Mouse (Mus musculus) WW6 (cell line): ENCODE results near the gene Ambra1.

Experiments
- DNase-seq: peaks from one replicate; pipeline ENCODE4 v3.0.0-alpha.2; 2013; ENCODE audit warnings: low read depth, low spot score

The Ambra1 gene

DNA sequence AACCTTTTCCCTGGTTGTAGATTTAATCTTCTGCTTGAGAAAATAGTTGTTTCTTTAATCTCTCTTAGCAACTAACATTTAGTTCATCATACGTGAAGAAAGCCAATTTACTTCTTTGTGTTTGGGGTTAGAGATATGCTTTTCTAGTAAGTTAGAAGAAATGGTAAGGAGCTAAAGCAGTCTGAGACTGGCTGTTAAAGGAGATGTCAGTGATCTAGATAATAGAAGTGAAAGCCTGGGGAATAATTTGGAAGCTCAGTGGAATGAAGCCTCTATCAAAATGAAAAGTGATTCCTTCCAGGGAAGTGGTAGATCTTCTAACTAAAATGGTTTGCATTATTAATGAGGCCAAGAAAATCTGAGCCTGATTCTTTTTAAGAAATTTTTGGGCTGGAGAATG, 141.3 kb downstream of the Ambra1 start:
- DNase-seq: no peak

DNA sequence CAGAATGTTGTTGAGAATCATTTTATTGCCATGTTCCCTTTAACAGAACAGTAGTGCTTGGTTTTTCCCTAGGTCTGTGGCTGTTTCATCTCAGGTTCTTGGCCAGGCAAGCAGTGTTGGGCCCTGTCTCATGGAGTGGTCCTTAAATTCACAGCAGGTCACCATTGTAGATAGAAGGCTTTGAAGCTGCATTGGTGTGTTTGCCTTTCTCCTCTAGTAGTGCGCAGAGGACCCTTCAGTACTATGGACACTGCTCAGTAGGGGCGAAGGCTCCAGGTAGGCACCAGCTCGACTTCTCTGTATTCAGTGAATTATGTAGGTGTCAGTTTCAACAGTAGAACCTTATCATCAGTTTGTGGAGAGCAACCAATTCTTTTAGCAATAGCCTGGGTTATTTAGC, 142.7 kb downstream of the Ambra1 start:
- no peak for DNase-seq

DNA sequence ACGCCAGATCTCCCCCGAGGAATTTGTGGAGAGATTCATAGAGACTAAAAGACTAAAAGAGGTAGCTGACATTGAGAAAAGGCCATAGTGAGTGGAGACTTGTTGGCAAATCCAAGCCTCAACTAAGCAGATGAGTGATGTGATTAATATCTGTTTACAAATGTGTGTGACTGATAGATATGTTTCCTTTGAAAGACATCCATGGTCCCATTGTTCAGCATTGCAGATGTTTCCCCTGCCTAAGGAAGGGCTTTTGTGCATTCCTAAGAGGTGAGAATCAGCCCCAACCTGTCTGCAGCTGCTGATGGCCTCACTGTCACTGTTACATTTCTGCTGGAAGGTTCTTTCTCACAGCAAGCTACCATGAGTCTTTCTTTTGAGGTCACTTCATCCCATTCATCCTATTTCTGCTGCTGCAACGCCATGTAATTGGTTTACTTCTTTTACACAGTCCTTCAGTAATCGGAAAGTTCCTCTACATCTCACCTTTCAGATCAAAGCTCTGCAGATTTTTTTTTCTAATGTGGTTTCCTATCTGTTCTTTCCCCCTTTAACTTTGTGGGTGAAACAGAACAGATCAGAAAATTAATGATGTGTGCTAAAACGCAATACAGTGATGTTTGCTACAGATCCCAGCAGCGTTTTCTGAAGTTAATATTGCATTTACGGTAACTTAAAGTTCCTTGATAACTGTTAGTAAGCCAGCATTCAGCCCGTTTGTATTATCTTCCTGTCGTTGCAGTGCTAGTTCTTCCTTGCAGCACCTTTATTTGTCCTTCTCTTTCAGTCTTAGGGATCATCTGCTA, 146.3 kb downstream of the Ambra1 start:
- no peak for DNase-seq

DNA sequence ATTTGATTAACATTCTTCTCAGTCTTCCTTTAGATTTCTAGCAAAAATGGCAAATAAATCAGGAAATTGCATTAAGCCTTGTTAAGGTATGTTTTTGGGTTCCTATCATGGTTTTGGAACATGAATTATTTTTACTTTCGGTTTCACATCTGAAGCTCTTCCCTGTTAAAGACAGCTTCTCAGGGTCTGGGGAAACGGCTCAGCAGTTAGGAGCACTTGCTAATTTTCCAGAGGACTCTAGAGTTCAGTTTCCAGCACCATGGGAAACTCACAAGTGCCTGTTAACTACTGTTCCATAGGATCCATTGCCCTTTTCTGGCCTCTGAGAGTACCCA, 146.8 kb downstream of the Ambra1 start:
- no peak for DNase-seq

DNA sequence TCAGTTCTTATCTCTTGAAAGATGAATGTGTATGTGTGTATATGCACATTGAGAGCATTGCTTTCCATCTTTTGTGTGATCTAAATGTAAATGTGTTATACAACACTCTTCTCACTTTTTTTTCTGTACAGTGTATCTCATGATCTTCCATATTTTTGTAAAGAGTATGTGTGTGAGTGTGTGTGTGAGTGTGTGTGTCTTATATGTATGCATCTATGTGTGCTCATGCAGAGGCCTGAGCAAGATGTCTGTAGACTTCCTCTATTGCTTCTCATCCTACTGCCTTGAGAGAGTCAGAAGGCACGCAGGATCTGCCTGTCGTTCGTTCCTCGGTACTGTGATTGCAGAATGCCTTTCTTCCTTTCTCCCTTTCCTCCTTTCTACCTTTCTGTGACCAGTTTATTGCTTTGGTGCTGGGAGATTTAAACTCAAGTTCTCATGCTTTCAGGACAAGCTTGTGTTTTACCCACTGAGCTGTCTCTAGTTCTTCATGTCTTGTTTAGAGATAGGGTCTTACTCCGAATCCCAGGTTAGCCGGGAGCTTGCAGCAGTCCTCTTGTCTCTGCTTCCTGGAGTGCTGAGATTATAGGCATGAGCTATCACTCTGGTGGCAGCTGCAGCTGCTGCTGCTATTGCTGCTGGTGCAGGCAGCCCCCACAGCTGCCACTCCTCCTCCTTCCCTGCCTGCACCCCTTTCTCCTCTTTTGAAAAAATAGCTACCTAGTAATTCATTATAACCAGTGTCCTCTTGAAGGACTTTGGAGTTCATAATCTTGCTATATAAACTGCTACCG, 148.7 kb downstream of the Ambra1 start:
- no peak for DNase-seq

DNA sequence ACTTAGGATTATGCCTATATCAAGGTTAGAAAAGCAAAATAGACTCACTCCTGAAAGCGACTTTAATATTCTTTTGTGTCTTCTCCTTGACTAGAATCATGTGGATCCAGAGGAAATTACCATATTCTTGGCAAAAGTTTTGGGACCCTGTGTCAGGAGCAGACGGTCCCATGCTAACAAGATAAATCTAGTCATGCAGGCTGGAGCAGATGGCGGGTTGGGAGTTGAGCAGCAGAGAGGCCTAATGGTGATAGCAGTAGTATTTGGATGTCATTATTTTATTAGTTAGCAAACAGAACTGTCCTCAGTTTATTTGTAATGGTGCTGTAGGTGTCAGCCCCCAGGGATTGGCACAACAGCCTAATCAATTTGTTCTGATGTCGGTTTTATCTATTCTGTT, 154.0 kb downstream of the Ambra1 start:
- DNase-seq: no peak

DNA sequence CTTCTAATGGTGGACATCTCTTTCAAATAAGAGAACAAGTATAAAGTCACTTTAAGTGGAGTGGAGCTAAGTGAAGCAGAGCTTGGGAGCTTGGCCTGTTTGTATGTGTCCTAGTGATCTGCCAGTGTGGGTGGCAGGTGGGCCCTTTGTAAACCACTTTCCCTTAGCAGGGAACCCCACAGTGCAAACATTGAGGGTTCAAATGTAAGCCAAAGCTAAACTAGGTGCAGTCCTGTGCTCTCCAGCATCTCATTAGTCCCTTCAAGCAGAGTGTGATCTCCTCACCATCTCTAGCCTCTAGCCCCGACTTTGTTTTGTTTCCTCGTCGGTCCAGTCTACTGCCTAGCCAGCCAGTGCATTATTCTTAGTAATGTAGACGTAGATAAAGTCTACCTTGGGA, 154.7 kb downstream of the Ambra1 start:
- DNase-seq: no peak

DNA sequence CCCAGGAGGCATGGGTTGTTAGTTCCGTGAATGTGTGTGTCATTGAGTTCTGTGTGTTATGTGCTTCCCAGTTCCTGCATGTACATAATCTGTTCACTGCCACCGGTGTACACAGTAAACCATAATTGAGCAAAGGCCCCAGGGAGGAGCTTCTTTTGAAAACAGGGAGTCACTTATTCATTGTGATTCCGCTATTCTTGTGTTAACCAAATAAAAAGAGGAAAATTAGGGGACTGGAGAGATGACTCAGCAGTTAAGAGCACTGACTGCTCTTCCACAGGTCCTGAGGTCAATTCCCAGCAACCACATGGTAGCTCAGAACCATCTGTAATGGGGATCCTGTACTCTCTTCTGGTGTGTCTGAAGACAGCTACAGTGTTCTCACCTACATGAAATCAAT, 164.8 kb downstream of the Ambra1 start:
- DNase-seq: no peak

DNA sequence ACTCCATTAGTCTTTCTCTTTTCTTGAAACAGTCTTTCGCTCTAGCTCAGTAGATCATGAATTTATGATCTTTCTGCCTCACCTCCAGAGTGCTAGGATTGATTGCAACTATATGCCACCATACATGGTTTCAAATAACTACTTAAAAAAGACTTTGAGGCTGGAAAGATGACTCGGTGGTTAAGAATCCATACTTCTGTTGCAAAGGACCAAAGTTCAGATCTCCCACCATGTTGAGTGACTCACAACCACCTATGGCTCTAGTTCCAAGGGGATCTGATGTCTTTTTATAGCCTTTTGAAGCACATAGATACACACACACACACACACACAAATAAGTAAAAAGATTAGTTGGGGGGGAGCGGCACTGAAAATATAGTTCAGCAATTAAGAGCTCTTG, 165.5 kb downstream of the Ambra1 start:
- no peak for DNase-seq

DNA sequence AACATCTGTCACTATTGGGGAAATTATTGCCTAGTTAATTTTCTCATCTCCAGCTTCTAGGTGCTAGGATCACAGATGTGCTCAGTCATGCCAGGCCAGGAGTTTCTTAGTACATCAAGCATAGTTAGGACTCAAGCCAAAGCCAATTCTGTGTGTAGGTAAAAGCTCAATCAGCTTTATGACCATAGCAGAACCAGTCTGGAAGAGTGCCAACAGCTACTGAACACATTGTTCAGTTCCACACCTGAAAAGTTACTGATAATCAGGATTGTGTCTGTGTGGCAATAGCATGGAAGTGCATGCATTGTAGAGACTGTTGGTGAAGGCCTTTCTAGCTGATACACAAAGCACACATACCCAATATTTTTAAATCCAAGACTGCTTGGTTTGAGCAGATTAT, 168.0 kb downstream of the Ambra1 start:
- no peak for DNase-seq

DNA sequence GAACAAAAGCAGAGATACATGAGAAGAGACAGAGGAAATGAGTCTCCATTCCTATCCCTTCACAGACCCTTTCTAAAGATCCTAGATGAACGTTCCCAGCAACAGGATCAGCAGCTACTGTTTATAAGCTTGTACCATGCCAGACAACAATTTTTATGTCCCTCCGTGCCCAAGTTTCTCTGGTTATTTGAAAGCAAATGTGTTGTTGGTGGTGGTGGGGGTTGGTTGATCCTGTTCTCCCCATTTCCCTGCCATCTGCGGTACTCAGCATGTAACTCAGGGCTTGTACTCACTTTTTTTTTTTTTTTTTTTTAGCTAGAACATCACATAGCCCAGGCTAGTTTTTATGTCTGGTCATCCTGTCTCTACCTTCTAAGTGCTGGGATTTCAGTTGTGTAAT, 169.2 kb downstream of the Ambra1 start:
- DNase-seq: no peak

DNA sequence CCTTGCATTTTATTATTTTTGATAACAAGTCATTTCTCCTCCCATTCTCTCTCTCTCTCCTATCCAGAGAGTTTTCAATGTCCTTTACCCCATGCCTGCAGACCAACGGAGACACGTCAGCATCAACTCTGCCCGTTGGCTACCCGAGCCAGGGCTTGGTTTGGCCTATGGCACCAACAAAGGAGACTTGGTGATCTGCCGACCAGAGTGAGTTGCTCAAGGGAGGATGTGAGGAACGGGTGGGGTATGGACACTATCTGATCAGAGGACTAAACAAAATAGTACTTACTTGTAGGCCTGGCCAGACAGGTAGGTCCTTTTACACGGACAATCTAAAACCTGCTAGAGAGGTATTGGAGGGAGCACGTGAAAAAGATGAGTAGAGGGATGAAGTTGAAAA, 170.5 kb downstream of the Ambra1 start:
- DNase-seq: no peak

DNA sequence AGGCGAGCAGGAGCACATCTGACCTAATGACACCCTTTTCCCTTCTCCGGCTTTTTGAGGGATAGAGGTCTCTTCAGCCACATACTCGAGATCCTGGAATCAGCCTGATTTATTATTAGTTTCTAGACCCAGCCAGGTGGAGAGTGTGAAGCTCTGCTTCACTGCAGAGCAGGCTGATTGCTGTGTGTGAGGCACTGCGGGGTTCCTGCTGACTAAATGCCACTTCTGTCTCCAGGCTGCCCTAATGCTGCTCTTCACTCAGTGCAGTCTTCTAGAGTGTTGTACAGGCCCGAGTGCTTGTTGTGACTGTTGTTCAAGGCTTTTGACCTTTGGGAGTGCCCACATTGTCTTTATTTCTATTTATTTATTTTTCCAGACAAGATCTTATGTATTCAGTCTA, 172.4 kb downstream of the Ambra1 start:
- DNase-seq: no peak

DNA sequence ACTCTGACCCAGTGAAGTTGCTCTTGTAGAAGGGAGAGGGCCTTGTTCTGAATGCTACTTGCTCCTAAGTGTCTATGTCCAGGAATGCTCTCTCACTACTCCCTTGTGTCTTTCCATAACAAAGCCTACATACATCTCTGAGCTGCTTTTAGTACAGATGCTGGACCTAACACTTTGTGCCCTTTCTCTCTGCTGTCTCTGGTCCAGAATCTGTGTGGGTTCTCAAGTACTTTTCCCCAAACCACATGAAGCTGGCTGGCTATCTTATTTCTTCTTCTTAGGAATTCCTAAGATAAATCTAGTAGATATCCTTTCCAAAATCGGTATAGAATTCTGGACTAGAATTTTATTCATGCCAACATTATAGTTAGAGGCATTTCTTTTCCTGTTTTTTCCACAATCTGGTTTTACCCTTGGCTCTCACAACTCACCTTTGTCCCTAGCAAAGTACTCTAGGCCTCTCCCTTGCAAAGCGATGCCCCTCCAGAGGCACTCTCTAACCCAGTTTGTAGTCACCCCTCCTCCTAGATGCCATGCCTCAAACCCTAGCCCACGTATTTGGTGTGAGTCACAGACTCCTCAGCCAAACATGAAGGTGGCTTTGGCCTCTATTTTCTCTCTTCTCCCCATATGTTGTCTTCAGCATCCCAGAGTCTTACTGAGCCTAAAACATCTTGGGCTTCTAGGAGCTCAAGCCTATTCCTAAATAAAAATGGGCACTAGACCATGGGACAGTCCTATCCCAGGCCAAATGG, 173.4 kb downstream of the Ambra1 start:
- no peak for DNase-seq

DNA sequence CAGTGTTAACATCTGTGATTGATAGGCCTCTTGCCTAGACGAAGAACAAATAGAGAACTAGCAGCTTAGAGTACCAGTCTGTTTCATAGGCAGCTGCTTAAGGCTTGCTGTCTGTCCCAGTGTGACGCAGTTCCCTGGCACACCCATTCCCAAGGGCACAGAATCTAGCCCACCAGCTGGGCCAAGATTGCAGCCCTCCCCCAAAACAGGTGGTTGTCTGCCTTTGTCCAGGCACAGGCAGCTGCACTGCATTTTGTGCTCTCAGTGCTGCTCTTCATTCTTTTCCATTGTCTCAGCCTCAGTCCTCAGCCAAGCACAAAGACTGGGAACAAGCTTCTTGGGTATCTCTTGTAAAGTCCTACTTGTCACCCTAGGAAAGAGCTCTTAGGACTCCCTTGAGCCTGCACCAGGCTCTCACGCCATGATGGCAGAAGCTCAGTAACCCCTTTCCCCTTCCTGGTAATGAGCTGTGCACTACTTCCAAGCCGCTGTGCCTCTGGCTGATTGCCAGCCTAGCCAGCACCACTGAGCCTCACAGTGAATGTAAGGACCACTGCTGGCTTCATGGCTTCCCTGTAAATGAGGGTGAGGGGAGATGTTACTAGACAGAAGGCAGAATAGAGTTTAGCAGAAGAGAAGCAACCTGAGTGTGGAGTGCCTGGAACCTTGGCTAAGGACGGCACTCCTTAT, 174.8 kb downstream of the Ambra1 start:
- DNase-seq: no peak

DNA sequence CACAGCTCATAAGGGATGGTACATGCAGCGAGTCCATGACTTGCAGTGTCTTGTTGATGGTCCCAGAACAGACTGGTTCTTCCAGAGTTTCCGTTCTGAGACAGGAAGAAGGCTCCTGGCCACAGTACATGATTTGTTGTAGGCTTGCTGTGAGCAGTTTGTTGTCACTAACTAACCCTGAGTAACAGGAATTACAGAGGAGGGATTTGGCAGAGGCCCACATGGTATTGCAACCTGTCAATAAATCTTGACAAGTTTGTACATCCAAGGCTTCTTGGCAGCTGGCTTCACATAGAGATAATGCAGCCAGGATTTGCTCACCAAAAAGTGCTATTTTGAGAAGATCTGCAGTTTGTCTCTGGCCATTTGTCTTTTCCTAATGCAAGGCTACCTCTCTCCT, 176.2 kb downstream of the Ambra1 start:
- no peak for DNase-seq

DNA sequence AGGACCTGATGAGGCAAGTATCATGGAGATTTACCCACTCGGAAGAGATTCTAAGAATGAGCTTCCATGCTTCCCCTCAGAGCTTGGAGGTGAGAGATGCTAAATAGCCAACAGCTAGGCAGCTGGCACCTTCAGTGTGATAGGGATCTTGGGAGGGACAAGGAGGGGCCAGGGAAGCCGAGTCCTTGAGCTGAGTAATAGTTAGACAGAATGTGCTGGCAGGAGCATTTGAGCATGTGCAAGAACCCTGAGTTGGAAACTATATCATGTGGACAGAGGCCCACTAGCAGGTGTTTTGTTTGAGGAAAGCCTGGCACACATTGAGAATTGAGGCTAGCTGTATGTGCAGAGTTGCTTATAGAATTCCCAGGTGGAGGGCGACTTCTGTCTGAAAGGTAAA, 182.7 kb downstream of the Ambra1 start:
- no peak for DNase-seq

DNA sequence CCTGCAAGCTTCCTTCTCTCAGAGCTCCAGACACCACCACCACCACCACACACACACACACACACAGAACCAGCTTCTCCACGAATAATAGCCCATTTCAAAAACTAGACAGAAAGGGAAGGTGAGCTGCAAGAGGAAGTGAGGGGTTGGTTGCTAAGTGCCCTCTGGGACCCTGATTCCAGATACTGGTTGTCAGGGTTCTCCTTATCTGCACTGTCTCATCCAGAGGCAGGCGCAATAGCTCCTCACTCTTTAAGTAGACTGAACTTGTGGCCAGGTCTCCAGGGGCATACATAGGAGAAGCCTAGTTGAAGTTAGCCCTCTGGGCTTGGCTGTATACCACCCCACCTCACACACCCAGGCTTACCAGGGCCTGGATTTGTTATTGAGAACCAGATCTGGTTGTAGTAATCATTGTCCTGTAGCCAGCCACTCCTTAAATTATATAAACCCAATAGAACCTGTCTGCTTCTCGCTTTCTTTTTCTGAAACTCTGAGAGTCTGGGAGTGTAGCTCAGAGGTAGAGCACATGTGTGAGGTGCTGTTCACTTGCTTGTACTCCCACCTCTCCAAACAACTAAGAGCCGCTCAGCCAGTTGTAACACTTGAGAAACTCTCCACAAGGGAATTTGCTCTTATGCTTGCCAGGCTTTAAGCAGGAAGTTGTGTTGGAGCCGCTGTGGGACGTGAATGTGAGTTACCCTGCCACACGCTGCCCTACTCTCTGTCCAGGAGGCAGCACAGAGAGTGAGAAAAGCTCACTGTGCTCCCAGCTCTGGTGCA, 183.6 kb downstream of the Ambra1 start:
- DNase-seq: no peak

DNA sequence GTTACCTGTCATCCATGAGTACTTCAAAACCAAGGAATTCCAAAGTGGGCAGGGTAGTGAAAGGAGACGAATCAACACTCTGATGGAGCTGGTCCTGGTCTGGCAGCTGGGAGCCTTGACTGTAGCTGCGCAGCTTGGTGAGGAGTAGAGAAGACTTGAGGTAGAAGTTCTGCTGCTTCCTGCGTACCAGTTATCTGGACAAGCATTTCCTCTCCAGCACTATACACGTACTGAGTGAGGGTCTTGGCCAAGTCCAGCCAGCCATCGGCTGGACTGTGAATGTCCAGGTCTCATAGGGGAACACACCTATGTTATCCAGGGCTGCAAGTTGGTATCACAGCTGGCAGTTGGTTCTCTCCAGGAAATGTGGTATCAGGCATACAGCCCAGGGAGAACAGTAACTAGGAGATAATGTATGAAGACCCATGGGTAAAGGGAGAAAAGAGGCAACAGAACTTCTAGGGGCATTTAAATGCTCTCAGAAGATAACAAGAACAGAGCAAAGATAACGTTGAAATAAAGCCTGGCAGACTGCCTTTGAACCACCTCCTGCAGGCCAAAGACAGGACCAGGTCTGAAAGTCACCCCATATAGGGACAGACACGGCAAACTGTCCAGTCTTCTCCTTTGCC, 186.5 kb downstream of the Ambra1 start:
- DNase-seq: no peak

DNA sequence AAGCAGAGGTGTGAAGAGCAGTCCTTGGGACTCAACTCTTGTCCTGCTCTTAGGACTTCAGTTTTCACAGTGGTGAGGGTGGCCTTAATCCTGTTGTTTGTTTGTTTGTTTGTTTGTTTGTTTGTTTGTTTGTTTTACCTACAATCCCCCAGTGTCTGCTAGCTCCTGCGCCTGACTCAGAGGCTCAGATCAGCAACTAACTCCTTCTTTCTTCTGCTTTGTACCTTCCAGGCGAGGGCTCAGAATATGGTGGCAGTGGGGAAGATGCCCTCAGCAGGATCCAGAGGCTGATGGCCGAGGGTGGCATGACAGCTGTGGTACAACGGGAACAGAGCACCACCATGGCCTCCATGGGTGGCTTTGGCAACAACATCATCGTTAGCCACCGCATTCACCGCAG, 187.2 kb downstream of the Ambra1 start:
- DNase-seq: no peak

DNA sequence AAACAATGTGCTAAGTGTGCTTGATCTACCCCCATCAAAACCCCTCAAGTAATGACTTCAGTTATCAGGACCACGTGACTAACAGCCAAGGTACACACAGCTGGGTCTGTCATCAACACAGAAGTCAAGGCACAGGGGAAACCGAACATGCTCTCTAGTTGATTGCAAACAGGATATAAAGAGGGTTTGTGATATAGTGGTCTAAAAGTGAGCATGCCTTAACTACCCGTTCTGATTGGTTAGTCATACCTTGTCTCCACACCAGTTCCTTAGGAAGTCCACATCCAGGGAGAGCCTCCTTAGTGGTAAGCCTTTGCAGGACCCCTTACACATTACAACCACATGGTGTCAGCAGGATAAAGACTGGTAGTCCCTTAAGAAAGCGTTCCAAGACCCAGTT, 190.2 kb downstream of the Ambra1 start:
- DNase-seq: no peak
